Mouse (Mus musculus) ES-Bruce4 (cell line): ENCODE measurements around the gene Bicd2. TPM values are rescaled to one million over a fixed set of nuclear protein-coding genes. Genes with fewer than 3 reads are reported as not detected.
"Not testable (repeated sequence)": the region's sequence is repeated elsewhere in the genome, so short reads cannot be mapped to it uniquely, and the experiment has no call there.

Experiments
- H3K27ac ChIP-seq: 2 replicates; pipeline ENCODE4 v1.5.1; 2012; ENCODE audit warnings: low read length, inconsistent platforms; ENCODE audit not compliant: insufficient read depth
- H3K27me3 ChIP-seq: 2 replicates; pipeline ENCODE4 v1.6.1; 2012; ENCODE audit warnings: mild to moderate bottlenecking, low read length, inconsistent platforms; ENCODE audit not compliant: control insufficient read depth, poor library complexity, insufficient read depth, severe bottlenecking
- H3K36me3 ChIP-seq: 2 replicates; pipeline ENCODE4 v1.6.1; 2012; ENCODE audit warnings: inconsistent platforms, mild to moderate bottlenecking, low read length, moderate library complexity; ENCODE audit not compliant: control insufficient read depth, poor library complexity, insufficient read depth, severe bottlenecking
- H3K4me1 ChIP-seq: one replicate; pipeline ENCODE4 v1.8.1; 2011; ENCODE audit warnings: low read length; ENCODE audit not compliant: control insufficient read depth, insufficient read depth
- H3K4me3 ChIP-seq: 2 replicates; pipeline ENCODE4 v1.5.1; 2011; ENCODE audit warnings: low read depth, mild to moderate bottlenecking, low read length
- H3K9ac ChIP-seq: 2 replicates; pipeline ENCODE4 v1.6.1; 2012; ENCODE audit warnings: low read depth, mild to moderate bottlenecking, inconsistent platforms; ENCODE audit not compliant: poor library complexity, severe bottlenecking
- H3K9me3 ChIP-seq: replicated peaks from 2 replicates; pipeline ENCODE4 v1.6.1; 2012; ENCODE audit warnings: mild to moderate bottlenecking, low read length, inconsistent platforms; ENCODE audit not compliant: control insufficient read depth, poor library complexity, insufficient read depth, severe bottlenecking
- CTCF ChIP-seq: IDR thresholded peaks from one replicate; pipeline ENCODE4 v1.8.1; 2011; ENCODE audit warnings: low read depth, low read length
- EP300 ChIP-seq: IDR thresholded peaks from 2 replicates; pipeline ENCODE4 v1.6.1; 2011; ENCODE audit warnings: low read depth, low read length; ENCODE audit not compliant: insufficient read depth
- POLR2A ChIP-seq: IDR thresholded peaks from one replicate; pipeline ENCODE4 v1.8.1; 2011; ENCODE audit warnings: low read length; ENCODE audit not compliant: insufficient read depth
- polyA plus RNA-seq: library from polyadenylated mRNA; stranded (reverse); fragments of >200 nt; gene quantifications from 2 replicates; pipeline ENCODE4 v1.2.4, GENCODE M21; 2011; ENCODE audit warnings: low read depth; ENCODE audit not compliant: missing spikeins, insufficient read depth, insufficient read length

Gene Bicd2
- polyA plus RNA-seq, 1 experiment: 16.1 TPM

GRCm38 (mm10) chr13:49362804-49363203 lies 21.4 kb downstream of the Bicd2 start:
- H3K36me3 ChIP-seq: no peaks in the 10 kb centered on the region
- no peaks in the 10 kb centered on the region for H3K4me1 ChIP-seq
- H3K9me3 ChIP-seq: no peaks in the 10 kb centered on the region
- H3K9ac ChIP-seq: no peak overlapping the region
- no peaks in the 10 kb centered on the region for H3K27me3 ChIP-seq
- H3K27ac ChIP-seq: no peak overlapping the region
- H3K4me3 ChIP-seq: no peak overlapping the region
- TF ChIP-seq POLR2A (no peak), CTCF (no peak), EP300 (no peak)

DNA sequence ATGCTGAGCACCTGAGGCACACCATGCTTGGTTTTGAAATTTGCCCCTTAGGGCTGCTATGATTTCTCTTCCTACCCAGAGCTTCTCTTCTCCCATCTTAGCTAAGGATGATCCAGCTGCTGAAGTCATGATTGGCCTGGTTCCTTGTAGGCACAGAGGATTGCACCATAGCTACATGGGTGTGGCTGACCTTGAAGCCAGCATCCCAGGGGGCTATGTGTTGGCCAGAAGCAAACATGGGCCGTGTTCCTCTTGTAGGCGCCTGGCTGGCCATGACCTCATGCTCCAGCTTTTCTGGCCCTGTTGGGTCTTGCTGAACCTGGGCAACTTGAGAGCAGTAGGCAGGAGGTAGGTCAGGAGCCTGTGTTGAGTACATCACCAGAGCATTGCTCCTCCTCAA lies 23.3 kb downstream of the Bicd2 start:
- H3K27ac ChIP-seq: no peak overlapping the region
- H3K9ac ChIP-seq: no peak overlapping the region
- no peaks in the 10 kb centered on the region for H3K4me1 ChIP-seq
- H3K27me3 ChIP-seq: no peaks in the 10 kb centered on the region
- TF ChIP-seq POLR2A: no peak
- TF ChIP-seq CTCF: no peak
- TF ChIP-seq EP300: no peak
- no peak overlapping the region for H3K4me3 ChIP-seq
- H3K36me3 ChIP-seq: no peaks in the 10 kb centered on the region
- no peaks in the 10 kb centered on the region for H3K9me3 ChIP-seq

DNA sequence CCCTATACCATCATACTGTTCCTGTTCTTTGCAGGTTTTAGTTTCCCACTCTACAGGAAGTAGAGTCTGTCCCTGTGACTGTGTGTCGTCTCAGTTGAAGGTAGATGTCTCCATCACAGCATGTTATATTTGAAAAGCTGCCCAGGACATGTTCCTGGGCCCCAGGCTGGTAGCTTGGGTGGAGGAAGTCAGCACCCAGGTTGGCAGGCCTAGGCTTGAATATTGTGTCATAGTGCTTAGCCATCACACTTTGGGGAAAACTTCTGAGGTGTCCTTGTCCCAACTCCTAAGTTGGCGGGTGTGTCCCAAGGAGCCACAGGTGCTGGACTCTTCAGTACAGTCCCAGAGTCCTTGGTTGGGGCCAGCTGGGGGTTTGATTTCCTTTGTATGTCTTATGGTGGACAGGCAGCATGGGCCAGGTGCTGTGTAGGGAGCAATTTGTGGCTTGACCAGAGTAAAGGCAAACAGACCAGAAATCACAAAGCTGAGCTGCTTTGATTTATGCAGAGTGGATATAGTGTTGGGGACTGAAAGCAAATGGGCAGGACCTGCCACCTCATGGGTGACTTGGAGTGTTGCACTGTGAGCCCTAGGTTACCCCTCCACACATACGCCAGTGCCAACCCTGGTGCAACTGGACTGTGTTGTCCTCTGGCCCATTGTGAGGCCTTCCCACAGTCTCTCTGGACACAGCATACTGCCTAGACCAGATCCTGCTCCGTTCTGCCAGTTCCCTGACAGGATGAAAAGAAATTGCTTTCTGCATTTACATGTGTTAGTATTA lies 26.5 kb downstream of the Bicd2 start:
- Histone ChIP-seq H3K27me3 (no peaks in the 10 kb centered on the region), H3K9me3 (no peaks in the 10 kb centered on the region), H3K27ac (no peak overlapping the region), H3K36me3 (no peaks in the 10 kb centered on the region), H3K4me1 (no peaks in the 10 kb centered on the region), H3K9ac (no peak overlapping the region), H3K4me3 (no peak overlapping the region)
- no peak for TF ChIP-seq EP300
- no peak for TF ChIP-seq POLR2A
- TF ChIP-seq CTCF: no peak

- Histone ChIP-seq H3K27ac (no peak overlapping the region), H3K4me1 (no peaks in the 10 kb centered on the region), H3K27me3 (no peaks in the 10 kb centered on the region), H3K36me3 (no peaks in the 10 kb centered on the region), H3K4me3 (no peak overlapping the region), H3K9ac (no peak overlapping the region), H3K9me3 (no peaks in the 10 kb centered on the region)
- TF ChIP-seq CTCF: no peak
- no peak for TF ChIP-seq EP300
- TF ChIP-seq POLR2A: no peak
Observed at GRCm38 (mm10) chr13:49369404-49369803, 28.0 kb downstream of the Bicd2 start.

GRCm38 (mm10) chr13:49370216-49370615 lies 28.8 kb downstream of the Bicd2 start:
- not testable (repeated sequence) for H3K36me3 ChIP-seq, H3K27me3 ChIP-seq, H3K27ac ChIP-seq, H3K9ac ChIP-seq, H3K4me1 ChIP-seq, H3K9me3 ChIP-seq, H3K4me3 ChIP-seq

GRCm38 (mm10) chr13:49370916-49371315 lies 29.5 kb downstream of the Bicd2 start:
- not testable (repeated sequence) for H3K27me3 ChIP-seq, H3K36me3 ChIP-seq, H3K9ac ChIP-seq, H3K9me3 ChIP-seq, H3K27ac ChIP-seq, H3K4me3 ChIP-seq, H3K4me1 ChIP-seq
